Mouse (Mus musculus) spleen, adult 10 weeks (tissue): ENCODE measurements around the gene Cpxm1. TPM values are rescaled to one million over a fixed set of nuclear protein-coding genes. Genes with fewer than 3 reads are reported as not detected.

Source experiments
- polyA plus RNA-seq: library from polyadenylated mRNA; stranded (reverse); fragments of 350-450 nt; fragmentation: Illumina TruSeq; extraction: RNeasy Lipid Tissue Mini Kit (QIAGEN cat#74804); gene quantifications from one replicate; pipeline ENCODE4 v1.2.3, GENCODE M21; 2015; ENCODE audit warnings: low replicate concordance; ENCODE audit not compliant: insufficient read depth

Gene Cpxm1
- polyA plus RNA-seq, result 22.9 TPM

DNA sequence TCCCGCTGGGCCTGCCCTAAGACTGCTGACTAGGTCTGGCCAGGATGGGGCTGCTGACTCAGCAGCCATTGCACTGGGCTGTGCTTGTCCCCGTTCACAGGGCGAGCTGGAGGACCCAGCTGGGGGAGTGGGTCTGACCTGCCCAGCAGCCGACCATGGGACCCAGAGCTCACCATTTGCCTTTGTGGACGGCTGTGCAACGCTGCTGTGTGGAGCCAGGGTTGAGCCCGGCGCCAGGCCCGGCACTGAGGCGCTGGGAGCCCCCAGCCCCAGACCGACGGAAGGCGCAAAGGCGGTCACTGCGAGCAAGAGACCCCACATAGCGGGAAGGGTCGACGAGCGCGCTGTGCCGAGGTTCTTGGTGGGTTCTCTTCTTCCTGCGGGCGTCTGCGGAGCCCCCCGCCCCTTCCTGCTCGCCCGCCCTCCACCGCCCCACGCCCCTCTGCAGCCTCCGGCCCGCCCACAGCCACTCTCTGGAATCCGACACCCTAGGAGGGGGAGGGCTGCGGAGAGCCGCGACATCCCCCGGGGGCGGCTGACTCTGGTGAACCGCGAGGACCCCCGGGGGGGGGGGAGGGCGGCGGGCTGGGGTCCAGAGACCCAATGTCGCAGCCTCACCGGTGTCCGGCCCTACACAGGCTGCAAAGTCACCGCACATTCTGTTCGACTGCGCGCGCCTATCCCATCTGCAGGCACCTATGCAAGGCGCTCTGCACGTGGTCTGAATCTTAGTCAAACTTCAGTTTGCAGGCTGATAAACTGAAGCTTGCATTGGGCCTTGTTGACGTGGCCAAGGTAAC, at the start of gene Cpxm1:
Gene Cpxm1, minus strand, starts transcription at position 389 of the 800 bp plus-strand sequence.

GRCm38 (mm10) chr2:130424126-130424853, 26.9 kb upstream of the Cpxm1 start, which contains the start of the genes Vps16 and Pced1a:
TSS of gene Vps16 (plus strand) at chr2:130424339.
TSS of gene Pced1a (minus strand) at chr2:130424701.

DNA sequence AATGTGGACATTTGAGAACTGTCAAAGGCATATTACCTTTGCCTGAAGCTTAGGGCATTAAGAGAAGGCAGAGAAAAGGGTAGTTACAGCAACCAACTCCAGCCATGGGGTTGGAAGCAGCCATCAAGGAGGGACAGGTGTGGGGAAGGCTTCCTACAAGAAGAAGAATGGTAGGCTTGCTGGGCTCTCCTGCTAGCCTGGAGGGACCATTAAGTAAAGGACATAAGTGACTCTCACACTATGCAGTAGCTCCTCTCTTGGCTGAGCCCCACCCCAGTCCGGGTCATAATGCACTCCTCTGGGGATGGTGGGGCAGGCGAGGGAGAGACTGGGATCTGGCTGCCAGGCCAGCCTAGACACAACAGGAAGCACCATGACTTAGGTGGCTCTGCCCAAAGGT, 8.8 kb upstream of the Cpxm1 start, which contains the start of gene Tmem239:
Gene Tmem239, plus strand, starts transcription at position 301 of the 400 bp plus-strand sequence.

GRCm38 (mm10) chr2:130404939-130405338, 7.6 kb upstream of the Cpxm1 start, which contains the start of the genes Gm28372 and 1700020A23Rik:
TSS of gene Gm28372 (plus strand) at chr2:130405239.
TSS of gene 1700020A23Rik (plus strand) at chr2:130405259.

Other genes with a start within 250 kb of the Cpxm1 start
- 75.8 TPM for gene Snrpb, start 218.2 kb downstream of the Cpxm1 start, polyA plus RNA-seq
- not detected for gene Tmc2, start 202.4 kb downstream of the Cpxm1 start, polyA plus RNA-seq
- 330 TPM for gene Nop56, start 123.1 kb downstream of the Cpxm1 start, polyA plus RNA-seq
- 131 TPM for gene Idh3b, start 113.0 kb downstream of the Cpxm1 start, polyA plus RNA-seq
- gene Ebf4, start 102.4 kb downstream of the Cpxm1 start, polyA plus RNA-seq, result 0.87 TPM
- not detected for gene Gm28372, start 7.7 kb upstream of the Cpxm1 start, polyA plus RNA-seq
- gene 1700020A23Rik, start 7.7 kb upstream of the Cpxm1 start, polyA plus RNA-seq, result not detected
- not detected for gene Tmem239, start 8.9 kb upstream of the Cpxm1 start, polyA plus RNA-seq
- gene Vps16, start 26.8 kb upstream of the Cpxm1 start, polyA plus RNA-seq, result 139 TPM
- 14.9 TPM for gene Pced1a, start 27.1 kb upstream of the Cpxm1 start, polyA plus RNA-seq
- 83.7 TPM for gene Ptpra, start 52.7 kb upstream of the Cpxm1 start, polyA plus RNA-seq
- 21.7 TPM for gene Mrps26, start 166.2 kb upstream of the Cpxm1 start, polyA plus RNA-seq
- not detected for gene Oxt, start 178.6 kb upstream of the Cpxm1 start, polyA plus RNA-seq
- gene Avp, start 185.0 kb upstream of the Cpxm1 start, polyA plus RNA-seq, result not detected
- gene Fastkd5, start 232.5 kb upstream of the Cpxm1 start, polyA plus RNA-seq, result 12.5 TPM
- 4.7 TPM for gene Ubox5, start 232.5 kb upstream of the Cpxm1 start, polyA plus RNA-seq
- 1.2 TPM for gene Lzts3, start 245.2 kb upstream of the Cpxm1 start, polyA plus RNA-seq